Mouse (Mus musculus): ENCODE measurements at regions not wholly inside any gene's neighbourhood (a gene's known extent, or its start where the extent isn't known, plus 50 kb on each side); places are given as distances from the start of the nearest gene placed in this dataset.
A peak's percentile ranks its signal among the peaks of the same experiment; 100 is the strongest.

DNA sequence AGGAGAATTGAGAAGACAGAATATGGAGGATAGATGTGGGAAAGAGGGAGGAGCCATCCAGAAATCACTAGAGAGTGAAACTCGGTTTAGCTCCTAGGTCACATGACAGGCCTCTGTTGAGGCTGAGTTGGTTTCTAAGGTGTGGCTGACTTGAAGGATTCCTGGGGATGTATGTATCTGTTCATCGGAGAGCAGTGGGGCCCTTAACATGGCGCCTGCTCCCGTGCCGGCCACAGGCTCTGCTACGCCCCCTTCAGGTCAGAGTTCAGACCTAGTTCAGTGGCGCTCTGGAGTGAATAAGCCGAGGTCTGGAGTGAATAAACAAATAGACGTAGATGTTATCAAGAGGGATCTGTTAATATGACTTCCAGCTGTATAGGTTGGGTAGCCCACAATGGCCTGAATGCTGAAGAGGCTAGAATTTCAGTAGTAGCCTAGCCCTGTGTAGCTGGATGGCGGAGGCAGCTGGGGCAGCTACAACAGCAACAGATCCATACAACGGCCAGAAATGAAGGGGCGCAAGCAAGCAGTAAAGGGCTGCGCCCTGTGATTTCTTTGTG is 239.4 kb downstream of the Gm10260 start:
- no peak for DNase-seq (ENCODE audit: low read depth)

- DNase-seq (ENCODE audit: low read depth) = no peak
Observed at GRCm38 (mm10) chr13:97516731-97517130, 243.7 kb downstream of the Gm10260 start.

- DNase-seq (ENCODE audit: low read depth) = no peak
Observed at GRCm38 (mm10) chr13:97514421-97515066, 245.9 kb downstream of the Gm10260 start.

- DNase-seq (ENCODE audit: low read depth) = no peak
Observed at GRCm38 (mm10) chr13:97512521-97512920, 247.9 kb downstream of the Gm10260 start.

- DNase-seq (ENCODE audit: low read depth) = no peak
Observed at GRCm38 (mm10) chr13:97510431-97511261, 249.8 kb downstream of the Gm10260 start.

DNA sequence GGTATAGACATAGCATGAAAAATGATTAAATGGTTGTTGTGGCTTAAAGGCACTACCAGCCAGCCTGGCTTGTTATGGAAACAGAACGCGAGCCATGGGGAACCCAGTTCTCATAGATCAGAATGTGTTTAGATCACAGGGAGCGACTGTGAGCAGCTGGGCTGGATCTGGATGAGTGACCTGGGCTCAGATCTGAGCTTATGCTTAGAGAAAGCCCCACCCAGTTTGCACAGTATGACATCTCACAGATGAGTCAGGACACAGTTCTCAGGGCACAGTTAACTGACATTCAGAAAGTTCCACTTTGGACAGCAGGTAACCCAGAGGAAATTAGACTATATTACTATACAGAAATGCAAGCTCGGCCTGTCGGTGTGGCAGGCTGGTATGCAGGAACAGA is 255.5 kb downstream of the Gm10260 start:
- no peak for DNase-seq (ENCODE audit: low read depth)

GRCm38 (mm10) chr13:97503955-97504739 is 256.3 kb downstream of the Gm10260 start:
- DNase-seq (ENCODE audit: low read depth) = no peak

- no peak for DNase-seq (ENCODE audit: low read depth)
Observed at GRCm38 (mm10) chr13:97503391-97503790, 257.0 kb downstream of the Gm10260 start.

GRCm38 (mm10) chr13:97500155-97500554 is 259.2 kb downstream of the Enc1 start:
- DNase-seq (ENCODE audit: low read depth) = no peak

GRCm38 (mm10) chr13:97498981-97499380 is 258.1 kb downstream of the Enc1 start:
- peak; percentile 73 for DNase-seq (ENCODE audit: low read depth)

GRCm38 (mm10) chr13:97497928-97498327 is 257.0 kb downstream of the Enc1 start:
- no peak for DNase-seq (ENCODE audit: low read depth)

DNA sequence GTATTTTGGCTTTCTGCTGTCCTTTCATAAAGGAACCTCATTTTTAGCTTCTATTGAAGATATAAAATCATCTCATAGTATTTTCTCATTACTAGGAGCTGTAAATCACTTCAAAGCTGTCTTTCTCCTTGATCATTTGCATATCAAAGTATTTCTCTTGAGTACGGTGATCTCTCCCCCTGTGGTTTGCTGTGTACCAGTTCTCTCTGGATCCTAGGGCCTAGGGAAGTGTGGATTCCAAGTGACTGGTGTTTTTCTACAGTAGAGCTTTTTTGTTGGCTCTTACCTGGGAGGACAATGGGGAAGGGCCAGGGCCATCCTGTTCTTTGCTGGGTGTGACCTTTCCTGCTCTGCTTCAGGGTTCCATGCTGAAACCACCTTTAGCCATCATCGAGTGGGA is 253.9 kb downstream of the Enc1 start:
- DNase-seq (ENCODE audit: low read depth) = no peak

GRCm38 (mm10) chr13:97493836-97494235 is 252.9 kb downstream of the Enc1 start:
- no peak for DNase-seq (ENCODE audit: low read depth)

- DNase-seq (ENCODE audit: low read depth) = no peak
Observed at GRCm38 (mm10) chr13:97492958-97493735, 252.2 kb downstream of the Enc1 start.

- DNase-seq (ENCODE audit: low read depth) = no peak
Observed at GRCm38 (mm10) chr13:97491865-97492847, 251.3 kb downstream of the Enc1 start.

DNA sequence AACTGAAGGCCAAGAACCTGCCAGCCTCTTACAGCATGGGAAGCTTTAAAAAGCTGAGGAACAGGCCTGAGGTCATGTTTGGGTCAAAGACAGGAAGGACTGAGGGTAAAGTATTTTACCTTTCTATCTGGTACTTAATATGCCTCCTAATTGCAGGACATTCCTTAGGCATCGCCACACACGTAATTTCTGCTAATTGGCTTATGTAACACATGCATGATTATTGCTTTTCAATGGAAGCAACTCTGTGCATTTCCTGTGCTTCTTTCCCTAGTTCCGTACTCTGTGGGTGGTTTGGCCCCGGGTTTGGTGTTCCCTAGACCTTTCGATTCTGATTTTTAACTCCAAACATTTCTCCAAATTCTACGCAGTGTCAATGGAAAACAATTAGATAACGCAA is 249.2 kb downstream of the Enc1 start:
- no peak for DNase-seq (ENCODE audit: low read depth)

DNA sequence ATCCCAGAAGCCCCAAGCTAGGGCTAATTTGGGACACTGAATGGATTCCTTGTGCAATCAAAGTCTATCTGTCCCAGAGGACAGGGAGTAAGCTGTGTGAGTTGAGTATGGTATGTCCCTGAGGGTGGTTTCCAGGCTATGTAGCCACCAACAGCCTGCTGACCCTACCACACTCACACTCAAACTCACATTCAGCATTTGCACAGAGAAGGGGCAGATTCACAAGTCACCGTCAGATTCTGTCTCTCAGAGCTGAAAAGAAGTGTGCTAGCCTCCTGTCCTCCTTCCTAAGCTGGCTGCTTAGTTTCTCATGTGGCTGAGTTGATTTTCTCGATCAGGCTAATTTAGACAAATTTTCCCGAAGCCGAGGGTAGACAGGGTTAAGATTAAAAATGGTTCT is 248.8 kb downstream of the Enc1 start:
- no peak for DNase-seq (ENCODE audit: low read depth)

DNA sequence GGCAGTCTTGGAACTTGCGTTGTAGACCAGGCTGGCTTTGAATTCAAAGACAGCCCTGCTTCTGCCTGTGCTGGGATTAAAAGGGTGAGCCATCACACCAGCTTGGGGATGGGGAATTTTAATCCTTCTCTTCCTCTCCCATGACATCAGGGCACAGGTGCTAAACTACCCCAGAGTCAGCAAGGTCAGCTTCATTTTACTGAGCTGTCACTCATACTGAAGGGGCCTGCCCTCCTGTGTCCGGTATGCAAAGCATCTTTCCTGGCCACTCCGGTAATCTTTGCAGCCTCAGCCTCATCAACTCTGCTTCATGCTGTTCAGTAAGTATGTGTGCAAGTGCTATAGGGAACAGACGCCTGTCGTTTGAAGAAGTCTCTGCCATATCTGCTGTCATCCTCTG is 248.1 kb downstream of the Enc1 start:
- DNase-seq (ENCODE audit: low read depth) = no peak

DNA sequence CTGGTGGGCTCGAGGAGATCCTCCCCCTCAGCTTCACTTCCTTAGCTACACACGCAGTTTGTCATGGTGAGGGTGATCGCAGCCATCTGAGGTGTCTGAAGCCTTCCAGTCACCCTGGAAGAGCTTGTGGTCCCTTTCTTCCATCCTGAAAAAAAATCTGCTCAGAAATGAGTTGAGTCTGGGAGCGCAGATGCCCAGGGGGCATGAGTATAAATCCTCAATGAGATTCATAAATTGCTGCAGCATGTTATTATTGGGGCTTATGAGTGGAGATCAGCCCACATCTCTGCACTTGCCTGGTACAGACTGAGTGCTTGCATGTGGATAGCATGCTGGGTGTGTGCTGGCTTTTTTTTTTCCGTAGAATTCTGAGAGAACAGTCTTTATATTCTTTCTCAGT is 247.6 kb downstream of the Enc1 start:
- no peak for DNase-seq (ENCODE audit: low read depth)

GRCm38 (mm10) chr13:97487746-97488473 is 247.0 kb downstream of the Enc1 start:
- no peak for DNase-seq (ENCODE audit: low read depth)

All from naive thymus-derived CD4-positive, alpha-beta T cell, adult 2 months (primary cell).